Mouse (Mus musculus) MEL (cell line): Measurements from ENCODE around the gene Ipmk. TPM values are rescaled to one million over a fixed set of nuclear protein-coding genes. Genes with fewer than 3 reads are reported as not detected.
A peak's percentile ranks its signal among the peaks of the same experiment; 100 is the strongest.

Experiments used
- DNase-seq: peaks from one replicate; pipeline ENCODE4 v3.0.0; 2011; ENCODE audit warnings: low read depth, low spot score
- H3K27ac ChIP-seq: 2 replicates; pipeline ENCODE4 v1.5.1; 2012; ENCODE audit warnings: low read depth, mild to moderate bottlenecking, control low read depth, low read length, moderate library complexity; ENCODE audit not compliant: control insufficient read depth
- H3K27me3 ChIP-seq, 2 experiments: fragments of 150-350 bp in 1 of 2; sonication (generic) in 1 of 2; 2 replicates each; pipeline ENCODE4 v1.6.1; 2012; ENCODE audit warnings: low read length in 2 of 2, mild to moderate bottlenecking in 2 of 2, improper control_type of control experiment in 1 of 2, moderate library complexity in 1 of 2; ENCODE audit not compliant: insufficient read depth in 2 of 2, control insufficient read depth in 1 of 2
- H3K36me3 ChIP-seq, 2 experiments: 2 replicates each; pipeline ENCODE4 v1.6.1; 2012 to 2014; ENCODE audit warnings: low read length in 2 of 2, improper control_type of control experiment in 1 of 2, inconsistent platforms in 1 of 2, mild to moderate bottlenecking in 1 of 2; ENCODE audit not compliant: insufficient read depth in 2 of 2, control insufficient read depth in 1 of 2
- H3K4me1 ChIP-seq, 2 experiments: fragments of 150-350 bp in 1 of 2; sonication (generic) in 1 of 2; 2 replicates each; pipeline ENCODE4 v1.6.1; 2012; ENCODE audit warnings: low read length in 2 of 2, improper control_type of control experiment in 1 of 2, mild to moderate bottlenecking in 1 of 2; ENCODE audit not compliant: insufficient read depth in 2 of 2, control insufficient read depth in 1 of 2
- H3K4me3 ChIP-seq, 2 experiments: fragments of 150-350 bp in 1 of 2; sonication (generic) in 1 of 2; 2 replicates each; pipeline ENCODE4 v1.5.1; 2012; ENCODE audit warnings: low read depth in 2 of 2, low read length in 2 of 2, mild to moderate bottlenecking in 2 of 2, moderate library complexity in 2 of 2, control low read depth in 1 of 2, improper control_type of control experiment in 1 of 2; ENCODE audit not compliant: control insufficient read depth in 1 of 2, insufficient read depth in 1 of 2
- H3K79me2 ChIP-seq: 2 replicates; pipeline ENCODE4 v1.6.1; 2012; ENCODE audit warnings: mild to moderate bottlenecking, low read length, moderate library complexity; ENCODE audit not compliant: control insufficient read depth, poor library complexity, insufficient read depth
- H3K9ac ChIP-seq: 2 replicates; pipeline ENCODE4 v1.6.1; 2012; ENCODE audit warnings: low read depth, mild to moderate bottlenecking, control low read depth, low read length, moderate library complexity; ENCODE audit not compliant: control insufficient read depth, poor library complexity, severe bottlenecking
- H3K9me3 ChIP-seq: fragments of 150-350 bp; sonication (generic); replicated peaks from 2 replicates; pipeline ENCODE4 v1.6.1; 2012; ENCODE audit warnings: mild to moderate bottlenecking, low read length, improper control_type of control experiment, moderate library complexity; ENCODE audit not compliant: insufficient read depth
- BHLHE40 ChIP-seq: IDR thresholded peaks from 2 replicates; pipeline ENCODE4 v1.6.1; 2012; ENCODE audit warnings: low read depth, mild to moderate bottlenecking, inconsistent platforms, low read length, improper control_type of control experiment, borderline replicate concordance
- CHD1 ChIP-seq: IDR thresholded peaks from 2 replicates; pipeline ENCODE4 v1.6.1; 2012; ENCODE audit warnings: low read depth, mild to moderate bottlenecking, inconsistent platforms, low read length, improper control_type of control experiment
- CTCF ChIP-seq, 3 experiments: IDR thresholded peaks in 2 of 3; conservative IDR thresholded peaks in 1 of 3; 2 replicates each; pipeline ENCODE4 v1.5.1; 2011 to 2012; ENCODE audit warnings: low read length in 3 of 3, low read depth in 2 of 3, mild to moderate bottlenecking in 2 of 3, improper control_type of control experiment in 1 of 3, inconsistent platforms in 1 of 3, mixed read lengths in 1 of 3, moderate library complexity in 1 of 3; ENCODE audit not compliant: control insufficient read depth in 1 of 3, insufficient read depth in 1 of 3, poor library complexity in 1 of 3, severe bottlenecking in 1 of 3
- ELF1 ChIP-seq: IDR thresholded peaks from 2 replicates; pipeline ENCODE4 v1.6.1; 2014; ENCODE audit warnings: low read depth, mild to moderate bottlenecking, inconsistent platforms, low read length, improper control_type of control experiment, moderate library complexity
- EP300 ChIP-seq, 2 experiments: IDR thresholded peaks; 2 replicates each; pipeline ENCODE4 v1.6.1; 2011; ENCODE audit warnings: improper control_type of control experiment in 2 of 2, low read length in 2 of 2, low read depth in 1 of 2, mild to moderate bottlenecking in 1 of 2
- ETS1 ChIP-seq: IDR thresholded peaks from 2 replicates; pipeline ENCODE4 v1.6.1; 2012; ENCODE audit warnings: low read depth, mild to moderate bottlenecking, inconsistent platforms, low read length, improper control_type of control experiment, moderate library complexity
- MAFK ChIP-seq: IDR thresholded peaks from 2 replicates; pipeline ENCODE4 v1.6.1; 2011; ENCODE audit warnings: low read depth, mild to moderate bottlenecking, low read length, improper control_type of control experiment, borderline replicate concordance
- MYB ChIP-seq: IDR thresholded peaks from 2 replicates; pipeline ENCODE4 v1.6.1; 2011; ENCODE audit warnings: mild to moderate bottlenecking, low read depth, low read length, improper control_type of control experiment
- POLR2AphosphoS5 ChIP-seq: IDR thresholded peaks from 2 replicates; pipeline ENCODE4 v1.6.1; 2012; ENCODE audit warnings: low read depth, borderline replicate concordance, mild to moderate bottlenecking, inconsistent platforms, low read length, moderate library complexity, mixed read lengths
- UBTF ChIP-seq: IDR thresholded peaks from 2 replicates; pipeline ENCODE4 v1.6.1; 2012; ENCODE audit warnings: low read depth, mild to moderate bottlenecking, inconsistent platforms, low read length, improper control_type of control experiment, moderate library complexity, borderline replicate concordance; ENCODE audit not compliant: insufficient read depth
- polyA plus RNA-seq, 2 experiments: library from polyadenylated mRNA; stranded (reverse) in 1 of 2; unstranded in 1 of 2; fragments of >175 nt in 1 of 2; fragments of >200 nt in 1 of 2; gene quantifications; 2 replicates each; pipeline versions ENCODE4 v1.2.1 to v1.2.4; 2012; ENCODE audit warnings: low replicate concordance in 2 of 2, low read depth in 1 of 2; ENCODE audit not compliant: insufficient read length in 2 of 2, insufficient read depth in 1 of 2, missing spikeins in 1 of 2
- total RNA-seq: library from RNA; depleted of rRNA; stranded (reverse); fragments of 300-350 nt; gene quantifications from 2 replicates; pipeline ENCODE4 v1.2.3, GENCODE M21; 2012

Ipmk gene
- total and polyA plus RNA-seq, 3 experiments = 21.0 to 36.7 TPM; not detected in 1

GRCm38 (mm10) chr10:71340195-71340594, 7.4 kb upstream of the Ipmk start:
- DNase-seq = no peak
- Histone ChIP-seq H3K4me3 (no peak overlapping the region), H3K4me1 (peaks cover 3 to 14% of the 10 kb centered on the region in 2 experiments; a peak in 3 of 4 replicates), H3K36me3 (peaks cover 0 to 24% of the 10 kb centered on the region in 2 experiments; a peak in 2 of 4 replicates), H3K27ac (no peak overlapping the region), H3K79me2 (peaks cover 46% of the 10 kb centered on the region), H3K9ac (no peak overlapping the region), H3K27me3 (no peaks in the 10 kb centered on the region), H3K9me3 (no peaks in the 10 kb centered on the region)
- TF ChIP-seq ETS1 = no peak
- TF ChIP-seq BHLHE40 = no peak
- no peak for TF ChIP-seq EP300 (IDR thresholded peaks at IDR 0.05; ENCODE audit: low read depth in 1 of 2, low read length in 2 of 2)
- no peak for TF ChIP-seq ELF1
- no peak for TF ChIP-seq MAFK
- no peak for TF ChIP-seq POLR2AphosphoS5
- no peak for TF ChIP-seq UBTF

GRCm38 (mm10) chr10:71341290-71341689, 6.3 kb upstream of the Ipmk start:
- Histone ChIP-seq H3K27me3 (no peaks in the 10 kb centered on the region), H3K27ac (no peak overlapping the region), H3K9ac (no peak overlapping the region), H3K9me3 (no peaks in the 10 kb centered on the region), H3K4me1 (peaks cover 7 to 19% of the 10 kb centered on the region in 2 experiments; a peak in 3 of 4 replicates), H3K4me3 (no peak overlapping the region), H3K36me3 (peaks cover 0 to 29% of the 10 kb centered on the region in 2 experiments; a peak in 2 of 4 replicates), H3K79me2 (peaks cover 46% of the 10 kb centered on the region)
- TF ChIP-seq EP300 (IDR thresholded peaks at IDR 0.05; ENCODE audit: low read depth in 1 of 2, low read length in 2 of 2) (no peak), MYB (no peak), ELF1 (no peak)
- no peak for DNase-seq

GRCm38 (mm10) chr10:71342030-71342805, 5.3 kb upstream of the Ipmk start:
- no peaks in the 10 kb centered on the region for H3K27me3 ChIP-seq
- peaks cover 0 to 29% of the 10 kb centered on the region in 2 experiments; a peak in 2 of 4 replicates for H3K36me3 ChIP-seq
- H3K4me1 ChIP-seq = peaks cover 10 to 19% of the 10 kb centered on the region in 2 experiments; a peak in 3 of 4 replicates
- no peak overlapping the region for H3K27ac ChIP-seq
- H3K79me2 ChIP-seq = peaks cover 46% of the 10 kb centered on the region
- H3K9me3 ChIP-seq = no peaks in the 10 kb centered on the region
- H3K9ac ChIP-seq = no peak overlapping the region
- peak; percentile 70 for DNase-seq
- TF ChIP-seq CHD1 = no peak
- TF ChIP-seq CTCF (IDR thresholded peaks at IDR 0.05 in 2 of 3, conservative IDR thresholded peaks at IDR 0.05 in 1 of 3; ENCODE audit: control insufficient read depth in 1 of 3, insufficient read depth in 1 of 3, low read depth in 2 of 3, low read length in 3 of 3, poor library complexity in 1 of 3, severe bottlenecking in 1 of 3) = peak; percentile 29 to 44 (median 30); a peak in 3 of 6 replicates
- no peak overlapping the region for H3K4me3 ChIP-seq
